In the genomic region with DNA sequence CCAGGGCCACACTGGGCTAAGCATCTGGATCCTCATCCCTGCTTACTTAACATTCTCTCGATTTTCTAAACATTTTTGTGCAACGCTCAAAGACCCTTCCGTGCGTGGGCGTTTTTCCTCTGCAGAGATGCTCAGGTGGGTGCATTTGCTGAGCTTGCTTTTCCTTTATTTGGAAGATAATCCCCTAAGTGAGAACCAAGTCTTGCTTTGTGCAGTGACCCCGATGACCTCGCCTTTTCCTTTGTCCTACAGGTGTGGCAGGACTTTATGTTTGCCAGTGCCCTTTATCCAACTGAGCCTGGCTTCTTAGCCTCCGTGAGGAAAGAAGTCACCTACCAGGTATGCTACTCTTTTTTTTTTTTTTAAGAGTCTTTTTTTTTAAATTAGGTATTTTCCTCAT, we compare ENCODE assay signal across 21 mouse cellular contexts.
"Had no signal": no experiment of that assay in that cellular context is flagged by ENCODE, and none has a peak within 500 bp of the region (broad histone marks: within the 10 kb centered on the region; RNA-seq: fewer than 3 reads in every experiment).

No protein-coding gene starts in this region.

- H3K4me3 ChIP-seq: layer of hippocampus, adult 2 months; limb, embryonic 10.5 days; limb, embryonic 13.5 days; liver, embryonic 12.5 days; liver, embryonic 15.5 days; midbrain, embryonic 12.5 days; midbrain, embryonic 15.5 days; neural tube, embryonic 12.5 days; neural tube, embryonic 15.5 days had no signal

- H3K9ac ChIP-seq: limb, embryonic 13.5 days; liver, embryonic 12.5 days; liver, embryonic 15.5 days; midbrain, embryonic 12.5 days; midbrain, embryonic 15.5 days; neural tube, embryonic 12.5 days; neural tube, embryonic 15.5 days had no signal

- H3K4me1 ChIP-seq: limb, embryonic 10.5 days; limb, embryonic 13.5 days; liver, embryonic 12.5 days; liver, embryonic 15.5 days; midbrain, embryonic 12.5 days; midbrain, embryonic 15.5 days; neural tube, embryonic 12.5 days; neural tube, embryonic 15.5 days had no signal

- ATAC-seq: liver, embryonic 12.5 days; midbrain, embryonic 15.5 days had no signal

- H3K27ac ChIP-seq: kidney, postnatal 0 days; layer of hippocampus, adult 2 months; limb, embryonic 10.5 days; limb, embryonic 13.5 days; liver, embryonic 12.5 days; liver, embryonic 15.5 days; midbrain, embryonic 12.5 days; midbrain, embryonic 15.5 days; neural tube, embryonic 12.5 days; neural tube, embryonic 15.5 days had no signal

- H3K36me3 ChIP-seq: limb, embryonic 10.5 days; limb, embryonic 13.5 days; liver, embryonic 12.5 days; midbrain, embryonic 12.5 days; midbrain, embryonic 15.5 days; neural tube, embryonic 12.5 days; neural tube, embryonic 15.5 days had no signal

- H3K4me2 ChIP-seq: limb, embryonic 13.5 days; liver, embryonic 12.5 days; liver, embryonic 15.5 days; midbrain, embryonic 12.5 days; midbrain, embryonic 15.5 days; neural tube, embryonic 12.5 days; neural tube, embryonic 15.5 days had no signal

- DNase-seq: kidney, adult 2 months; kidney, postnatal 25 days; layer of hippocampus, adult 9-11 months; liver; lung, adult 18-20 months; lung, postnatal 36 days; right cerebral cortex, adult 18-20 months; right cerebral cortex, postnatal 25 days; spleen, adult 18-20 months; thymus, adult 18-20 months; thymus, postnatal 36 days had no signal

- H3K9me3 ChIP-seq: limb, embryonic 10.5 days; limb, embryonic 13.5 days; liver, embryonic 12.5 days; liver, embryonic 15.5 days; midbrain, embryonic 12.5 days; midbrain, embryonic 15.5 days; neural tube, embryonic 12.5 days; neural tube, embryonic 15.5 days had no signal

- H3K27me3 ChIP-seq: limb, embryonic 13.5 days; liver, embryonic 12.5 days; liver, embryonic 15.5 days; midbrain, embryonic 12.5 days; midbrain, embryonic 15.5 days; neural tube, embryonic 12.5 days; neural tube, embryonic 15.5 days had no signal
